Mouse (Mus musculus) spleen, adult 2 months (tissue): Measurements from ENCODE around the gene Ifitm1.

Source experiments
- CTCF ChIP-seq: fragments of 200-500 bp; IDR thresholded peaks from 2 replicates; pipeline ENCODE4 v1.5.1; 2011; ENCODE audit warnings: mild to moderate bottlenecking, inconsistent platforms; ENCODE audit not compliant: insufficient read depth, insufficient read length, insufficient replicate concordance; ENCODE audit errors: extremely low read depth
- POLR2A ChIP-seq: fragments of 200-500 bp; IDR thresholded peaks from 2 replicates; pipeline ENCODE4 v1.6.1; 2011; ENCODE audit warnings: low read depth, low read length, inconsistent platforms

DNA sequence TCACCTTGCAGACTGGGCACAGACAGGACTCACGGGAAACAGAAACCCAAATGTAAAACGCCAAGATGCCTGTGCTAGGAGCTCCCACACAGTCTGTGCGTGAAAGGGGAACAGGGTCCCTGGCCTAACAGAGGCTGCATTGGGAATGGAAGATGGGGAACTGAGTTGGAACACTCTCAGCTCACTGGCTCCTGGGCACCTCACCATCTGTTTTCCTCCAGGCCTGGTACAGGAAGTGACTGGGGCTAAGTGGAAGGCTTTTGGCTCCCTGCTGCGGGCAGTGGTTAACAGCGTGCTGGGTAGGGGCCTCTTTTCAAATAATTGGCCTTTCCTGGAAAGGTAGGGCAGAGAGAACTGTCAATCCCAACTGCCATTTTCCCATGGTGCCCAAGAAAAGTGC is 23.6 kb downstream of the Ifitm1 start:
- no peak for TF ChIP-seq CTCF
- TF ChIP-seq POLR2A: no peak
